Mouse (Mus musculus) left cerebral cortex, adult 18-20 months (tissue): ENCODE measurements around the gene Diablo. TPM values are rescaled to one million over a fixed set of nuclear protein-coding genes. Genes with fewer than 3 reads are reported as not detected.
"Not testable (repeated sequence)": the region's sequence is repeated elsewhere in the genome, so short reads cannot be mapped to it uniquely, and the experiment has no call there.

Experiments used
- DNase-seq, 2 experiments: peaks; one replicate each; pipeline ENCODE4 v3.0.0; 2021 to 2022; ENCODE audit warnings: low spot score in 2 of 2, mixed read lengths in 1 of 2
- long read RNA-seq, 2 experiments: library from polyadenylated mRNA; stranded (forward); transcript quantifications; one replicate each; pipeline ENCODE4 v2.0.0; 2021
- total RNA-seq, 2 experiments: library from RNA; stranded (reverse); gene quantifications; 2 replicates each; pipeline ENCODE4 v1.2.3; 2021

The Diablo gene
- total RNA-seq: 10 to 100 TPM; 26.5 to 27.2 TPM
- long read RNA-seq, experiment 1, transcript Diablo-203 (6 exons, 1,576 nt): major isoform, 31 of 47 reads
- long read RNA-seq, experiment 1, partial matches to known transcripts: 7 of 47 reads
- long read RNA-seq, experiment 1, other reads (novel, unspliced or antisense): 5 of 47 reads
- long read RNA-seq, experiment 2, transcript Diablo-203 (6 exons, 1,576 nt): major isoform, 19 of 27 reads
- long read RNA-seq, experiment 2, partial matches to known transcripts: 0 of 27 reads
- long read RNA-seq, experiment 2, other reads (novel, unspliced or antisense): 4 of 27 reads

- DNase-seq: peak; percentile 98
Measured at GRCm38 (mm10) chr5:123523692-123524392, at the start of gene Diablo. Diablo (minus strand) TSS chr5:123524176.

- DNase-seq: no peak
Measured at GRCm38 (mm10) chr5:123573362-123573761, 49.4 kb upstream of the Diablo start.

- peak; percentile 97 to 98 for DNase-seq
Measured at GRCm38 (mm10) chr5:123572357-123573186, 48.6 kb upstream of the Diablo start, which contains the start of gene Vps33a. Vps33a (minus strand) TSS chr5:123573038.

GRCm38 (mm10) chr5:123561128-123561527 lies 37.2 kb upstream of the Diablo start:
- DNase-seq: peak in 1 of 2 experiments; percentile 50

- peak in 1 of 2 experiments; percentile 42 for DNase-seq
Measured at GRCm38 (mm10) chr5:123559588-123559987, 35.6 kb upstream of the Diablo start.

- DNase-seq: peak in 1 of 2 experiments; percentile 36
Measured at GRCm38 (mm10) chr5:123556451-123556850, 32.5 kb upstream of the Diablo start.

GRCm38 (mm10) chr5:123555693-123556092 lies 31.7 kb upstream of the Diablo start:
- DNase-seq: no peak

- peak in 1 of 2 experiments; percentile 0 for DNase-seq
Measured at GRCm38 (mm10) chr5:123533801-123534200, 9.8 kb upstream of the Diablo start.

- no peak for DNase-seq
Measured at GRCm38 (mm10) chr5:123530056-123530455, 6.1 kb upstream of the Diablo start.

- peak in 1 of 2 experiments; percentile 0 for DNase-seq
Measured at GRCm38 (mm10) chr5:123528641-123529040, 4.7 kb upstream of the Diablo start.

- DNase-seq: no peak
Measured at GRCm38 (mm10) chr5:123525916-123526495, 2.0 kb upstream of the Diablo start.

- peak in 1 of 2 experiments; percentile 0 for DNase-seq
Measured at GRCm38 (mm10) chr5:123525281-123525680, 1.3 kb upstream of the Diablo start, which contains the start of gene Gm49027. Gm49027 (minus strand) TSS chr5:123525488.

- DNase-seq: no peak
Measured at GRCm38 (mm10) chr5:123524393-123524750, 396 bp upstream of the Diablo start.

- DNase-seq: no peak
Measured at GRCm38 (mm10) chr5:123522166-123522565, 1.8 kb downstream of the Diablo start.

GRCm38 (mm10) chr5:123521621-123522020 lies 2.4 kb downstream of the Diablo start:
- no peak for DNase-seq

- DNase-seq: no peak
Measured at GRCm38 (mm10) chr5:123520666-123521065, 3.3 kb downstream of the Diablo start.

GRCm38 (mm10) chr5:123514871-123515270 lies 9.1 kb downstream of the Diablo start:
- no peak for DNase-seq

GRCm38 (mm10) chr5:123512102-123512501 lies 11.9 kb downstream of the Diablo start:
- no peak for DNase-seq

- DNase-seq: not testable (repeated sequence)
Measured at GRCm38 (mm10) chr5:123511426-123511825, 12.6 kb downstream of the Diablo start.

GRCm38 (mm10) chr5:123510160-123510559 lies 13.8 kb downstream of the Diablo start, which contains the start of gene B3gnt4:
B3gnt4 (plus strand) TSS chr5:123510460.
- no peak for DNase-seq

- DNase-seq: no peak
Measured at GRCm38 (mm10) chr5:123508921-123509320, 15.1 kb downstream of the Diablo start.
